Comparison of ENCODE assay signal across 19 mouse cellular contexts in genomic region chr17:48625971-48626370, GRCm38 (mm10).
A peak's percentile ranks its signal among the peaks of the same experiment; 100 is the strongest.
DNase-seq lines count a peak whose midpoint lies in the region; ATAC-seq lines count a peak whose summit lies in the region.
"Had no signal": no experiment of that assay in that cellular context is flagged by ENCODE, and none has a peak within 500 bp of the region (broad histone marks: within the 10 kb centered on the region; RNA-seq: fewer than 3 reads in every experiment).

No protein-coding gene starts in this region.

- H3K4me3 ChIP-seq in hindbrain, embryonic 16.5 days (ENCODE audit: low read length), result no peak overlapping the region
- no peak overlapping the region for H3K4me3 ChIP-seq in hindbrain, embryonic 12.5 days
- no peak overlapping the region for H3K4me3 ChIP-seq in neural tube, embryonic 11.5 days (ENCODE audit: low read depth, low read length)
- no peak overlapping the region for H3K4me3 ChIP-seq in forebrain, embryonic 14.5 days (ENCODE audit: low read depth, low read length)
- H3K4me3 ChIP-seq: embryonic facial prominence, embryonic 10.5 days; erythroblast, embryonic 14.5 days; gastrocnemius, adult 2 months; megakaryocyte, embryonic 14.5 days had no signal

- no peak overlapping the region for H3K4me2 ChIP-seq in hindbrain, embryonic 16.5 days (ENCODE audit: low read length)
- H3K4me2 ChIP-seq in hindbrain, embryonic 12.5 days (replicated peaks), result no peak overlapping the region
- no peak overlapping the region for H3K4me2 ChIP-seq in neural tube, embryonic 11.5 days (ENCODE audit: low read depth)
- H3K4me2 ChIP-seq in forebrain, embryonic 14.5 days (ENCODE audit: low read length), result no peak overlapping the region

- H3K36me3 ChIP-seq in hindbrain, embryonic 16.5 days (ENCODE audit: control insufficient read depth, insufficient read depth, low read length), result no peaks in the 10 kb centered on the region
- H3K36me3 ChIP-seq in hindbrain, embryonic 12.5 days, result no peaks in the 10 kb centered on the region
- no peaks in the 10 kb centered on the region for H3K36me3 ChIP-seq in neural tube, embryonic 11.5 days (ENCODE audit: control insufficient read depth, insufficient read depth, low read length)
- H3K36me3 ChIP-seq in forebrain, embryonic 14.5 days (ENCODE audit: control insufficient read depth, insufficient read depth, low read length), result no peaks in the 10 kb centered on the region
- H3K36me3 ChIP-seq: embryonic facial prominence, embryonic 10.5 days; G1E had no signal

- ATAC-seq in hindbrain, embryonic 16.5 days, result peak; percentile 54; the same call in 1 of the 2 replicates
- no peak for ATAC-seq in hindbrain, embryonic 12.5 days (ENCODE audit: low FRiP score)
- no peak for ATAC-seq in neural tube, embryonic 11.5 days (ENCODE audit: insufficient read depth, low FRiP score, low TSS enrichment)
- ATAC-seq in forebrain, embryonic 14.5 days, result no peak
- ATAC-seq: inflammation-experienced regulatory T-cells, adult 6 months; lung, postnatal 0 days had no signal

- H3K27ac ChIP-seq in hindbrain, embryonic 16.5 days (ENCODE audit: low read depth, low read length), result no peak overlapping the region
- no peak overlapping the region for H3K27ac ChIP-seq in hindbrain, embryonic 12.5 days
- no peak overlapping the region for H3K27ac ChIP-seq in neural tube, embryonic 11.5 days (ENCODE audit: low read depth, low read length)
- H3K27ac ChIP-seq in forebrain, embryonic 14.5 days (ENCODE audit: low read depth, low read length), result no peak overlapping the region
- H3K27ac ChIP-seq: embryonic facial prominence, embryonic 10.5 days; gastrocnemius, adult 2 months; liver, embryonic 14.5 days had no signal

- H3K9me3 ChIP-seq in hindbrain, embryonic 16.5 days (ENCODE audit: control insufficient read depth, low read length), result peaks cover 2% of the 10 kb centered on the region; the same call in 1 of the 2 replicates
- no peaks in the 10 kb centered on the region for H3K9me3 ChIP-seq in hindbrain, embryonic 12.5 days (replicated peaks)
- H3K9me3 ChIP-seq in neural tube, embryonic 11.5 days (ENCODE audit: control insufficient read depth, low read length), result no peaks in the 10 kb centered on the region
- no peaks in the 10 kb centered on the region for H3K9me3 ChIP-seq in forebrain, embryonic 14.5 days (replicated peaks; ENCODE audit: control insufficient read depth, low read length)

- H3K4me1 ChIP-seq in hindbrain, embryonic 16.5 days (ENCODE audit: control insufficient read depth, insufficient read depth, low read depth, low read length), result no peaks in the 10 kb centered on the region; the same call in 1 of the 2 replicates
- H3K4me1 ChIP-seq in hindbrain, embryonic 12.5 days, result no peaks in the 10 kb centered on the region
- no peaks in the 10 kb centered on the region for H3K4me1 ChIP-seq in neural tube, embryonic 11.5 days (ENCODE audit: control insufficient read depth, insufficient read depth, low read length)
- no peaks in the 10 kb centered on the region for H3K4me1 ChIP-seq in forebrain, embryonic 14.5 days (ENCODE audit: control insufficient read depth, insufficient read depth, low read length)
- H3K4me1 ChIP-seq: embryonic facial prominence, embryonic 10.5 days; megakaryocyte, embryonic 14.5 days had no signal

- 75% methylated on average over 6 of the region's 6 CpGs for WGBS in hindbrain, embryonic 16.5 days
- 82% methylated on average over 6 of the region's 6 CpGs for WGBS in hindbrain, embryonic 12.5 days
- WGBS in neural tube, embryonic 11.5 days, result 89% methylated on average over 6 of the region's 6 CpGs
- 93% methylated on average over 6 of the region's 6 CpGs for WGBS in forebrain, embryonic 14.5 days

- intact Hi-C loops in left cerebral cortex, postnatal 36 days (cut with DNase I), result no loop called here

- no peak overlapping the region for H3K9ac ChIP-seq in hindbrain, embryonic 16.5 days (ENCODE audit: low read depth, low read length)
- H3K9ac ChIP-seq in hindbrain, embryonic 12.5 days, result no peak overlapping the region
- no peak overlapping the region for H3K9ac ChIP-seq in neural tube, embryonic 11.5 days (ENCODE audit: low read length)
- H3K9ac ChIP-seq in forebrain, embryonic 14.5 days (ENCODE audit: low read length), result no peak overlapping the region
- H3K9ac ChIP-seq: liver, embryonic 14.5 days had no signal

- no peaks in the 10 kb centered on the region for H3K27me3 ChIP-seq in hindbrain, embryonic 16.5 days (replicated peaks; ENCODE audit: control insufficient read depth, insufficient read depth, low read length)
- no peaks in the 10 kb centered on the region for H3K27me3 ChIP-seq in hindbrain, embryonic 12.5 days
- no peaks in the 10 kb centered on the region for H3K27me3 ChIP-seq in neural tube, embryonic 11.5 days (ENCODE audit: control insufficient read depth, insufficient read depth, low read length)
- no peaks in the 10 kb centered on the region for H3K27me3 ChIP-seq in forebrain, embryonic 14.5 days (replicated peaks; ENCODE audit: control insufficient read depth, insufficient read depth, low read length)
- H3K27me3 ChIP-seq: megakaryocyte, embryonic 14.5 days had no signal

- peak; percentile 2 for DNase-seq in neural tube, embryonic 11.5 days (ENCODE audit: low spot score)
- DNase-seq in neural tube, embryonic 10.5 days (ENCODE audit: extremely low spot score, low spot score), result no peak
- DNase-seq in left cerebral cortex, postnatal 36 days (ENCODE audit: low spot score in 2 of 2), result peak; percentile 15
- DNase-seq in right cerebral cortex, postnatal 25 days, result peak; percentile 18
- no peak for DNase-seq in forebrain, embryonic 14.5 days (ENCODE audit: low spot score)
- DNase-seq: adrenal gland, postnatal 10 days; cerebellum, adult 9-11 months; gastrocnemius, adult 2 months; heart, adult 18-20 months; heart, postnatal 10 days had no signal

Comparison
In these comparisons a context has a peak if more than half of its experiments do, and no peak if none do; other contexts are left out.
1. DNase-seq: peak in neural tube, embryonic 11.5 days (single experiment), left cerebral cortex, postnatal 36 days (2 of 2) and right cerebral cortex, postnatal 25 days (single experiment); none in neural tube, embryonic 10.5 days (single experiment) and forebrain, embryonic 14.5 days (single experiment).